Mouse (Mus musculus) urinary bladder, adult 2 months (tissue): ENCODE data around the gene Txnrd1. TPM values are rescaled to one million over a fixed set of nuclear protein-coding genes. Genes with fewer than 3 reads are reported as not detected.

Source experiments
- DNase-seq: peaks from one replicate; pipeline ENCODE4 v3.0.0; 2022; ENCODE audit warnings: low spot score
- polyA plus RNA-seq: library from polyadenylated mRNA; depleted of rRNA; stranded (reverse); fragments of >200 nt; gene quantifications from 2 replicates; pipeline ENCODE4 v1.2.3, GENCODE M21; 2012

Txnrd1 gene
- polyA plus RNA-seq, 1 experiment: 59.4 TPM

DNA sequence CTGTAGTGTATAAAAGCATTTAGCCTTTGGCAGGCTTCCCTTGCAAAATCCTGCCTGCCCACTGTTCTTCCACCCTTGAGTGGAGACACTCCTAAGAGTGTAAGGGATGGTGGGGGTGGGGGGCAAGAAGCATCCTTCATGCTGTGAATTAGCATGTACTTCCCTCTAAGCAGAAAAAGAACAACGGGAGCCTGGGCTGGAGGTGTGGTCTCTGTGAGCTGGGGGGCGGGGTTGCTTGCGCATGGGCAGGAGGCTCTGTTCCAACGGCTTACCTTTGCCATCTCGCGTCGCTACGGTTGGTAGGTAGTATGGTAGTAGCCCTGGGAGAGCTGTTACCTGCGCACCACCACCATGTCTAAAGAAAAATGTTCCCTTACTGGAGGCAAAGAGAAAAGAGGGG is 32.6 kb downstream of the Txnrd1 start, which contains the start of gene Eid3:
TSS of gene Eid3 (plus strand) at position 271 of the 400 bp plus-strand sequence.
- no peak for DNase-seq

DNA sequence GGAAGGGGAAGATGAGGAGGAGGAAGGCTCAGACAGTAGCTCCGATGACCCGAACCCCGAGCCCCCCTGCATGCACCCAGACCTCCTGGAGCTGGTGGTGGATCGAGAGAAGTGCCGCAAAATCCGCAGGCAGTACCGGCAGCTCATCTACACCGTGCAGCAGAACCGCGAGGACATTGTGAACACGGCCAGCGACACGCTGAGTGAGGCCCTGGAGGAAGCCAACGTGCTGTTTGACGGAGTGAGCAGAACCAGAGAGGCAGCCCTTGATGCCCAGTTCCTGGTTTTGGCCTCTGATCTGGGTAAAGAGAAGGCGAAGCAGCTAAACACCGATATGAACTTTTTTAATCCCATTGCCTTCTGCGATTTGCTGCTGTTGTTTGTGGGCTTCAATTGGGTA is 33.1 kb downstream of the Txnrd1 start:
- DNase-seq: no peak

DNA sequence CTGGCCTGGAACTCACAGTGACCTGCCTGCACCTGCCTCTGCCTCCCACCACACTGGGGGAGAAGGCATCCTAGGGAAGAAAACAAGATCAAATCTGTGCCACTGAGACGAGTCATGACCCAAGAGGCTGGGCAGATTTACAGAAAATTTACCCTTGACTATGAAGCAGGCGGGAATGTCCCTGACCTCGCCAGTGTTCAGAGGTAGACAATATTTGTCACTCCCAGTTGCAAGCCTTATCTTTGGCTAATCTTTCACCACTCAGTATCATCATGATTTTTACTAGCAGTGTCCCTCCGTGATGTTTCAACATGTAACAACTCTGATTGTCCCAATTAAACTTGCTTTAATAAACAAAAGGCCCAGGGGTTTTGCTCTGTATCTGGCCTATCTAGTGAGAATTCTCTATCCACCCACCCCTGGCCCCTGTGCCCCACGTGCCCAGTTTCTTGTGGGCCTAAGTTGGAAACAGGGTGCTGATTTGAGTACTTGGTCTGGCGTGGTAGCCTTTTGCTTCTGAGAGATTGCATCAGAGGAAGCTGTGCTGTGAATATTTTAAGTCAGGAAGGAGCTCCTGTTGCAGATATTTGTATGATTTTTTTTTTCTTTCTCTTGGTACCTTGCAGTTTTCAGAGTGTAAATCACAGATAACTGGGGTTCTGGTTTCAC is 34.8 kb downstream of the Txnrd1 start:
- DNase-seq: no peak

DNA sequence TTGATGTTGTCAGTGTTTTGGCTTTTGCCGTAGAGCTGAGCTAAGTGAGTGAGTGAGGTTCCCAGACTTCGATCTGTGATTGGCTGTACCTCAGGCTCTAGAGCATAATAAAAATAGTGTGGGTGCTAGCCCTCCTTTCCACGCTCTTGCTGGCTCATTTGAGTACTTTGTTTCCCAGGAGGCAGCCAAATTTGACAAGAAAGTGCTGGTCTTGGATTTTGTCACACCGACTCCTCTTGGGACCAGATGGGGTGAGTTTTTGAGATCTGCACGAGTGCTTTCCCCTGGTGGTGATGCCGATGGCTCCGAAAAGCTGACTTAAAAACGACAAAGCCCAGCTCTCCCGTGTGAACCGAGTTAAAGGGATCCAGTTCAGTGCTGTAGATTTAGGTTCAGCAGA is 41.7 kb downstream of the Txnrd1 start:
- no peak for DNase-seq

DNA sequence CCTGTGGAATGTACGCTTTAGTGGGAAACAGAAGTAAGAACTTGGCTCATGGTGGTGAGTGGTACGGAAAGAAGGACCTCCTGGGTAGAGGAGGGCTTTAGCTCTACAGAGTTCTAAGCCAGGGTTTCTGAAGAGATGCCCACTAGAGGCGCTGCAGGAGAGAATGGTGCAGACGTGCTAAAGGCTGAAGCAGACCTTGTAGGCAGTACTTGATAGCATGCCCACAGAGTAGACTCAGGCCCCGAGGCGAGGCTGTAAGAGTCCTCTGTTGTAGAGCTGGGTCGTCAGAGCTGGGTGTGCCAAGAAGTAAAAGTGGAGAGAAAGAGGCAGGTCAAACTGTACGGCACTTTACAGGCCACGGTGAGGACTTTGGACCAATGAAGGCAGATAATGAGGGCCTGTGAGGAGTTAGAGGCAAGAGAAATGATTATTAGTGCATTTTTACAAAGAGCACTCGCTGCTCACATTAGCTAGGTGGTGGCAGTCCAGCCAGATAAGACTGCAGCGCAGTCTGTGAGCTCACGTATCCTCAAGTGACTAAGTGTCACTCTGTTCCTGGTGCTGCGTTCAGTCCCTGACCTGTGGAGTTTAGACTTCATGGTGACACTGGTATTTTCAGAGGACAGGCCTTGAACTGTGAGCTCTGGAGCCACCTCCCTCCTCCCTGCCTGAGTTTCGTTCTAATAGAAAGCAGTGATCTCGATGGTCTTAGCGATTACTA is 42.5 kb downstream of the Txnrd1 start:
- DNase-seq: no peak

DNA sequence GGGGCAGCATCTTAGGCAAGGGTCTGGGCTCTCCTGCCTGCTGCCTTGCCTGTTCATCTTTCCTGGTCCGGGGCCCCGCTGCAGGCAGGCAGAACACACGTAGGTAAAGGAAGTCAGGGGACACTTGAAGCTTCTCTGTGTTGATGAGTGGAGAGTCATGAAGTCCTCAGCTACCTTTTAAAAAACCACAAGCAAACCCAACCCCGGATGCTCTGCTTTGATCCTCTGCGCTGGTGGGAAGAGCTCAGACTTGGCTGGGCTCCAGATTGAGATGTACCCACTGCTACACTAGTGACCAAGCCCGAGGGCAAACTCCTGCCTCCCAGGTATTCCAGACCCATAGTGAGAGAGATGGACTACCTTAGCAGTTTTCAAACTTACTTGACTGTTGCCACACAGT is 53.6 kb downstream of the Txnrd1 start:
- DNase-seq: no peak

DNA sequence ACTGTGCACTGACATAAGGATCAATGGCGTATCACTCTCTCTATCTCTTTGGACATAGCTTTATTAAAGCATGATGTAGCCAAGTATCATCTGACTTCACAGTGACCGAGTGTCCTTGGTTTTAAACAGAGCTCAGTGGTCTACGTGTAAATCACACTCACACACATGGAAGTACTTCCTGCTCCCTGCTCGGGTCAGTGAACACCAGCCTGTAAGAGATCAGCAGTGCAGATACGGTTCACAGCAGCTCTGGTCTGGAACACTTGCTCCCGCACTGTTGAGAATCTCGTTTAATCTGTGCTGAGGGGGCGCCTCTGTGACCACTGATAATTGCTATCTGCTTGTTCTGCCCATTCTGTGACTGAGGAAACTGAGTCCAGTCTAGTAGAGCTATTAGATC is 54.8 kb downstream of the Txnrd1 start:
- no peak for DNase-seq

DNA sequence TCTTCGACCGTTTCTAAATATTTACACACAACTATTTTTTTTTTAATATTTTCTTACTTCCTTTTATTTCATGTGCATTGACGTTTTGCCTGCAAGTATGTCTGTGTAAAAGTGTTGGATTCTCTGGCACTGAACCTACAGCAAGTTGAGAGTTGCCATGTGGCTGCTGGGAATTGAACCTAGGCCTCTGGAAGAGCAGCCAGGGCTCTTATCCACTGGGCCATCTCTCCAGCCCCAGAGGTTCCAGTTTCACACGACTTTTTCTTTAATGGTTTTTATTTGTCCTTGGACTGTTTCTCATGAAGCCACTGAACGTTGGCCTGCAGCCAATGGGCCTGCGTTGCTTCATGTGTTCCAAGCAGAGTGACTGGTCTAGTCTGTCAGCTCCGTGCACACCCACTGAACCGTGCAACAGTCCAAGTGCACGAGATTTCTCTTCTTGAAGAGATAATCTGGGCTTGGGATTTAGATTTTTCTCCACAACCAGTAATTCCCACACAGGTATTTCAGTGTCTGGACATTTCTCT is 55.8 kb downstream of the Txnrd1 start:
- DNase-seq: peak; percentile 36

DNA sequence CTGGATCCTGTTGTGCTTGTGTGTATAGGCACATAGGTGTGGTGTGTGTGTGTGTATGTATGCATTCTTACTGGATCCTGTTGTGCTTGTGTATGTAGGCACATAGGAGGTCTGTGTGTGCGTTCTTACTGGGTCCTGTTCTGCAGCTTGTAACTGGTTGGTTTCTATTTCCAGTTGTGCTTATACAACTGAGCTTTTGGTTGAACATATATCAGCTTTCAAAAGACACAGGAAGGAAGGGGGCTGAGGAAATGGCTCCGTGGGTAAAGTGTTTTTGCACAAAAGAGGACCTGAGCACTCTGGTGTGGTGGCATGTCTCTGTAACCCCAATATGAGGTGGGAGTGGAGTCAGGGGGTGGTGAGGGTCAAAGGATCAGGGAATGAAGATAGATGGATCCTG is 57.2 kb downstream of the Txnrd1 start:
- DNase-seq: no peak

DNA sequence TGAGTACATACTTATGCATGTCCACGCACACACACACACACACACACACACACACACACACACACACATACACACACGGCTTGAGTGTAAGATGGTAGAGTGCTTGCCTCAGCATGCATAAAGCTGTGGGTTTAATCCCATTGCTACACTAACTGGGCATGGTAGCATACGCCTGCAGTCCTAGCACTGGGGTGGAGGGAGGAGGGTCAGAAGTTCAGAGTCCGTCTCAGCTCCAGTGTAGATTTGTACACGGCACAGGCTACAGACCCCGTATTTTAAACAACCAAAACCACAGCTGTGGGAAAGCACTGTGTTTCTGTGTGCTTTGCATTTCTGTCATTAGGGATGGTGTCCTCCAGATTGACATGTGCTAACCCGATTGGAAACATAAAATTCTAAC is 57.7 kb downstream of the Txnrd1 start:
- DNase-seq: no peak

DNA sequence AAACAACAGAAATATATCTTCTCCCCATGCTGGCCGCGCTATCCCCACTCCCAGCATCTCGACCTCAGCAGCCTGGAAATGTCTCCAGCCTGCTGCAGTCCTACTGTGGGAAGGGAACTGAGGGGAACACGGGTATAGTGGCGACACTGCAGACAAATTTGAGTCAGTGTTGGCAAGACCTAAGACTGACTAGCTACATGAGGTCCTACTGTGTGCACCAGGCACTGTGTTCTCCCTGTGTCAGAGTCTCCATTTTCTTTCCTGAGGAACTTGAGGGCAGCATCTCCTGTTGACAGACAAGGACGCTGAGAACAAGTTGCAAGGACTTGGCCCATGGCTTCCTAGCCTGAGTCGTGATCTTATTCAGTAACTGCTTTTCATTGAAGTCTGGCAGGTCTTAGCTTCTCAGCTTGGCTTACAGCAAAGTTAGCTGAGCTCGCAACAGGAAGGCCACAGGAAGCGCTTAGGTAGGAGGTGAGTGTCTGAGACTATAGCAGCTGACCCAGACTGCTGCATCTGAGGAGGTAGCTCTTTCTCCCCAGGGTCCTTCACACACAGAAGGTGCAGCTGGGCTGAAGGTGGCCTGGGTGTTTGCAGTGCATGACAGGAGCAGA is 58.8 kb downstream of the Txnrd1 start:
- DNase-seq: no peak

DNA sequence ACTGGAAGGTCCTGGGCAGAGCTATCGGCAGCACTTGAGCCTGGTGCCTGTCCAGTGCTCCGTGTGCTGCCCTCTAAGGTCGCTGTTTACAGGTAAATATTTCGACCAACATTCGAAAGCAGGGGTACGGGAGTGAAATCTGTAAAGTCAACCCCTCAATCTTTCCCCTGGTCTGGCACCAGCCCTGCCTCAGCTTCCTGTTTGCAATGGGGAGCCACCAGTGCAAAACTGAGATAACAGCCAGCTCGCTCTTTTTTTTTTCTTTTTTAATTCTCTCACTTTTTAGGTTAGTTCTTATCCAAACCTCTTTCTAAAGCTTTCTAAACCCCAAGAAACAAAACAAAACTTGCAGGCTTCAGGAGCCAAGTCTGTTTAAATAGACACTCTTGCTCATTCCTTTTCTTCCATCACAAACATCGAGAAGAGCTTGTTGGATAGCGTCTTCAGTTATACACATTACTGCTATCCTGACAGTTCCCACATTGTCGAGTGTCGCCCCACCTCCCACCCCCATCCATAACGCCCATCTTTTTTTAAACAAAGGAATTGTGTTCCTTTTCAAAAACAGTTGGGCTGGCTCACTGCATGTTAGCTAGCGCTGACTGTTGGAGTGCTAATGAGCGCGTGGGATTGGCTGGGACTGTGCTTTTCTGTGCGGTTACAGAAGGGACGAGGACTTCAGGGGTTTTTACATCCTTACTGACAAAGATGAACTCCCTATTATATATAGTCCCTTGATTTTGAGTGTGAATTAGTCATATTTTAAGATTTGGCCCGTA is 60.3 kb downstream of the Txnrd1 start:
- DNase-seq: no peak

DNA sequence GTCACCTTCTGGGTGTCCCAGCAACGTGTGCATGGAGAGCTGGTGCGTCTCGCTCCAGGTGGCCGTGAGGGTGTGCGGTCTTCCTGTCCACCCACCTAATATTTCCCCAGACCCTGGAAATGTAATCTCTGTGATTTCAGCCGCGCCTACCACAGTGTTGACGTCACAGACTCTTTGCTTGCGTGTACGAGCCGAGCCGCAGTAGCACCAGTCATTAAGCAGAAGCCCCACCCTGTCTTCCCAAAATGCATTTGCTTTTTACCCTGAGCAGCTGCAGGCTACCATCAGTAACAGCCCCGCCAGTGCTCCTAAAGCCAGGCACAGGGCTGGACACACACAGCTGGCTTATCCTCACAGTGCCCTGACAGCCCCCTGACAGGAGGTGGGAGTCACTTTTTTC is 64.2 kb downstream of the Txnrd1 start:
- DNase-seq: no peak

DNA sequence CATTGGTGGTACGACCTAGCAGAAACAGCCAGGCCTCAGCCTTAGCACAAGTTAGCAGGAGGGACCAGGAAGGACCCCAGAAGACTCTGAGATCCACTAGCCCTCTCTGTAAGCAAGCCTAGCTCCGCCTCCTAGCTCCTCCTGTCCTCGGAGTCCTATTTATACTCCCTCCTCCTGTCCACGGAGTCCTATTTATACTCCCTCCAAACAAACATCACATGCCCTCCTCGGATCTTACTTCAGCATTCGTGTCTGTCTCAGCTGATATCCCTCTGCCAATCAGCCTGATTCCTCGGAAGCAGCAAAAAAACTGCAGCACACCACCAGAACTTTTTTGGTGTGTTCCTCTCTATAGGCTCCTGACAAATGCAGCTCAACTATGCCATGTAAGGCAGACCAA is 65.1 kb downstream of the Txnrd1 start:
- no peak for DNase-seq

DNA sequence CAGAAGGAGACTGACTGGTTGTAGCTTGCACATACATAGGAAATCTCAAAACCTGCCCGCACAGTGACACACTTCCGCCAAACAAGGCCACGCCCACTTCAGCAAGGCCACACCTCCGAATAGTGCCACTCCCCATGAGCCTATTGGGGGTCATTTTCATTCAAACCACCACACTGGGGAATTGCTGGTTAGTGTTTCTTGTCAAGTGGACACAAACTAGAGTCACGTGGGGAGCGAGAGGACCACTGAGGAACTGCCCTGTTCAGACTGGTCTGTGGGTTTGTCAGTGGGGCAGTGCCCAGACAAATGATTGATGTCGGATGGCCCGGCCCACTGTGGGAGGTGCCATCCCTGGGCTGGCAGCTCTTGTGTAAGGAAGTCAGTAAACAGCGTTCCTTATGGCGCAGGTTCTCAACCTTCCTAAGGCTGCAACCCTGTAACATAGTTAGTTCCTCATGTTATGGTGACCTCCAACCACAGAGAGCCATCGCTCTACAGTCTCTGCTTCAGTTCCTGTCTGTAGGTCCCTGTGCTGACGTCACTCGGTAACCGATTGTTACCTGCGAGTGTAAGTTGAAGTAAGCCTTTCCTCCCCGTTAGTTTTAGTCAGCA is 66.2 kb downstream of the Txnrd1 start:
- no peak for DNase-seq

DNA sequence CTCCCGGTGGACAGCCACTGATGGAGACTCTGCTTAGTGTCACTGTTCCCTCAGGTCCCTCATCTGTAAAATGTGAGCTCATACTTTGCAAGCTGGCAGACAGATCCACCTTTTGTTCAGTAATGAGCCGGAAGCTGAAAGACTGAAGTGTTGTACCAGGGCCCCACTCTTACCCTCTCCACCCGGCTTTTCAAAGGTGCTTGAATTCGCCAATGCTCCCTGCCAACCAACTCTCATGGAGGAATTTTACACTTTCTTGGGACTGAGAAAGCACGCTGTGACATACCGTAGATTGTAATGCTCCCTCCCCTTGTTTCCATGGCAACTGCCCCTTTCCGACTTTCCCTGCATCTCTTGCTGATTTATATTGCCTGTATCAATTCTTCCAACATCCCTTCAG is 66.8 kb downstream of the Txnrd1 start:
- DNase-seq: no peak

DNA sequence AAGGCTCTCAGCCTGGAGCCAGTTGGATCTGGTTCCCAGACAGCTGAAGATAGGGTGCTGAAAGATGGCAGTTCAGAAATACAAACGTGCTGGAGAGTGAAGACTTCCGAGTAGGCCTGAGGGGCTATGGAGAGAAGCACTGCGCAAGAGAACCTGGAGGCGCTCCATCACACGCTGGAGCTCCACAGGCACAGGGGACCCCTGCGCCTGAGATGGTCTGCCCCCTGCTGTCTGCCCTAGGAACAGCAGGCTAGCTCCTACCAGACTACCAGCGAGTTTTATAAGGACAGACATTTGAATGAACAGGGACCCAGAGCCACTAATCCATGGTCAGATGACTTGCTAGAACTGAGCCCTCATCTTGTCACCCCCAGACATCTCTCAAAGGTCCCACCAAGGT is 67.7 kb downstream of the Txnrd1 start:
- DNase-seq: peak; percentile 80

DNA sequence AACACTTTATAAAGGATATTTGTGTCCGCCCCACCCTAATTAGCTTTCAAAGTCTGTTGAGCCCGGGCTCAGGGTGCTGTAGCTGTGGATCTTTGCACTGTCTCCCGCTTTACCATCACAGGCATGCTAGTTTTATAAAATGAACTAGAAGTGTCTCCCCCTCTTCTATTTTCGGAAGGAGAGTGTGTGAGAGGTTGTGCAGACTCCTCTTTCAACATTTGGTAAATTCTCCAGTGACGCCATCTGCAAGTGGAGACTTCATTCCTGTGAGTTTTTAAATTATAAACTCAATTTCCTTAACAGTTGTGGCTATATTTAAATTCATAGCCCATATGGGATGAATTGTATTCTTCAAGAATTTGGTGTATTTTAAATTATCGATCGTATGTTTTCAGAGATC is 74.8 kb downstream of the Txnrd1 start:
- no peak for DNase-seq

DNA sequence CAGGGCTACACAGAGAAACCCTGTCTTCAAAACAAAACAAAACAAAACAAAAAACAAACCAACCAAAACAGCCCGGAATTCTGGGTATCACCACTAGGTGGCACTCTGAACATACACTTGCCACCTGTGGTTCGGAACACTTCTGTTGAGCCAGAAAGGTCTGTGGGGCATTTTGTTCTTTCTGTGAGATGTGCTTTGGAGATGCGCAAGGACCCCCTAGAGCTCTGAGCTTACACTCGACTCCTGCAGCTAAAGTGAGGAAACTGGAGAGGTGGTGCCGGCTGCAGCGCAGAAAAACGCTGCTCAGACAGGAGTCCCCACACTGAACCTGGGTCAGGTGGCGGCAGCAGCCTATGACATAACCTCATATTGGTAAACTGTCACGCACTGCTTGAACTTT is 75.6 kb downstream of the Txnrd1 start:
- no peak for DNase-seq

DNA sequence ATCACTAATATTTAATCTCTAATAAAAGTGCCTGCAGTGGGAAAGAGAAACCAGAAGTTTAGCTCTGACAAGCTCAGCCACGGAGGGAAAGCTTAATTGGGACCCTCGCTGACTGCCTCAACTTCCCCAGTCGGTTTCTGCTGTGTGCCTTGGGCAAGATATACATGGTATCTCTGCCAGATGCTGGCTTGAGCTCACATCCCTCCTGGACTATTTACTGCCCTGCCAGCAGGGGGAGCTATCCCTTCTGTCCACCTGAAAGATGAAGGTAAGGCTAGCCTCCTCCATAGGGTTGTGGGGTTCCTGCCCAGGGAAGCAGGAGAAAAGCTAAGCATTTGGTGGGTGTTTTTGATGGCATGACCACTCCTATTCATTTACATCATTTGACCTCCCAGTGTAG is 76.4 kb downstream of the Txnrd1 start:
- no peak for DNase-seq

DNA sequence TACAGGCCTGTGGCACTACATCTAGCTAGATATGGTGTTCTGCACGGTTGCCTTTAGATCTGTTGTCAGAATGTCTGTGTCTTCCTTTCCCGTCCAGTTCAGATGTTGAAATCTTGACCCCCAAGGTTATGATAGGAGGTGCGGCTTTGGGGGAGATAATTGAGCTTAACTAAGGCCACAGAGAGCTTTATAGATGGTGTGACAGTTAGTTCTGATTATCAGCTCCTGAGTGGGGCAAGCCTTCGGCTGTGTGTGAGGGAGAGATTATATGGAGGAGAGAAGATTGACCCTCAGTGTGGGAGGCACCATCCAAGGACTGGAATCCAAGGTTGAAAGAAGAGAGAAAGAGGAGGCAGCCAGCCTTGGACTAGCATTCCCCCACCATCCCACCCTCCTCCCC is 79.5 kb downstream of the Txnrd1 start:
- no peak for DNase-seq

DNA sequence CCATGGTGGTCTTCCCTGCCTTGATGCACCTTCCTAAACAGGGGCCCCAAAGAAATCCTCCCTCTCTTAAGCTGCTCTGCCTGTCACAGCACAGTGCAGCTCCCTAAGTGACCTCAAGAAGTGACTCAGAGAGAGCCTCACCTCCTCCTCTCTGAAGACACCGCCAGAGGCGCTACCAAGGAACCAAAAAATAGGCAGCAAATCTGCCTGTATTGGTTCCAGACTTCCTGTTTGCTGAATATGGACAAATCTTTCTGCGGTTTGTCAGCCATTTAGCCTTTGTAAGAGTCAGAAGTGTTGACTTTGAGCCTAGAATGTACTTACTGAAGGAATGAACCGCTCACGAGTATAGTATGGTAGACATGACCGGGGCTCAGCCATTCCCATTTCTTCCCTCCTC is 80.0 kb downstream of the Txnrd1 start:
- DNase-seq: no peak
